Mouse (Mus musculus) heart, adult 2 months (tissue): Measurements from ENCODE around the gene Diaph2.

ENCODE experiments used
- CTCF ChIP-seq: fragments of 200-600 bp; IDR thresholded peaks from 2 replicates; pipeline ENCODE4 v1.8.1; 2022; ENCODE audit warnings: antibody characterized with exemption, mild to moderate bottlenecking, moderate library complexity
- POLR2A ChIP-seq: fragments of 200-500 bp; IDR thresholded peaks from 2 replicates; pipeline ENCODE4 v1.6.1; 2011; ENCODE audit warnings: mild to moderate bottlenecking, low read depth, low read length, control low read depth; ENCODE audit not compliant: insufficient read depth

GRCm38 (mm10) chrX:130408985-130409384 lies 659.4 kb downstream of the Diaph2 start:
- TF ChIP-seq CTCF (no peak), POLR2A (no peak)
